Mouse (Mus musculus) limb, embryonic 14.5 days (tissue): ENCODE results near the gene Erbb4. TPM values are rescaled to one million over a fixed set of nuclear protein-coding genes. Genes with fewer than 3 reads are reported as not detected.

Experiments
- ATAC-seq: fragments of 200-750 bp; cut with Nextera tagmentation; 2 replicates; pipeline ENCODE4 v1.8.0; 2017; ENCODE audit warnings: low read depth, moderate number of reproducible peaks, moderate TSS enrichment; ENCODE audit not compliant: low FRiP score
- DNase-seq: peaks from one replicate; pipeline ENCODE4 v3.0.0-alpha.2; 2015; ENCODE audit warnings: low spot score
- H3K27ac ChIP-seq: fragments of 300-500 bp; sonication (generic); replicated peaks from 2 replicates; pipeline ENCODE4 v1.5.1; 2014; ENCODE audit warnings: low read depth, mild to moderate bottlenecking, low read length, moderate library complexity, mixed read lengths
- H3K27me3 ChIP-seq: fragments of 300-500 bp; sonication (generic); 2 replicates; pipeline ENCODE4 v1.6.1; 2014; ENCODE audit warnings: low read length, mixed read lengths; ENCODE audit not compliant: control insufficient read depth, insufficient read depth
- H3K36me3 ChIP-seq: fragments of 300-500 bp; sonication (generic); 2 replicates; pipeline ENCODE4 v1.6.1; 2014; ENCODE audit warnings: mild to moderate bottlenecking, low read length, moderate library complexity, mixed read lengths; ENCODE audit not compliant: control insufficient read depth, insufficient read depth
- H3K4me1 ChIP-seq: fragments of 300-500 bp; sonication (generic); 2 replicates; pipeline ENCODE4 v1.6.1; 2014; ENCODE audit warnings: antibody characterized with exemption, low read length, mixed read lengths; ENCODE audit not compliant: control insufficient read depth, insufficient read depth
- H3K4me2 ChIP-seq: fragments of 300-500 bp; sonication (generic); replicated peaks from 2 replicates; pipeline ENCODE4 v1.6.1; 2014; ENCODE audit warnings: low read depth, mild to moderate bottlenecking, low read length, moderate library complexity; ENCODE audit not compliant: severe bottlenecking
- H3K4me3 ChIP-seq: fragments of 300-500 bp; sonication (generic); replicated peaks from 2 replicates; pipeline ENCODE4 v1.5.1; 2014; ENCODE audit warnings: low read length
- H3K9ac ChIP-seq: fragments of 300-500 bp; sonication (generic); 2 replicates; pipeline ENCODE4 v1.6.1; 2014; ENCODE audit warnings: mild to moderate bottlenecking, low read depth, low read length, moderate library complexity; ENCODE audit not compliant: severe bottlenecking
- H3K9me3 ChIP-seq: fragments of 300-500 bp; sonication (generic); 2 replicates; pipeline ENCODE4 v1.6.1; 2016; ENCODE audit warnings: low read length; ENCODE audit not compliant: control insufficient read depth
- POLR2A ChIP-seq: fragments of 200-500 bp; IDR thresholded peaks from 2 replicates; pipeline ENCODE4 v1.8.0; 2012; ENCODE audit warnings: inconsistent platforms, mild to moderate bottlenecking, moderate library complexity, borderline replicate concordance; ENCODE audit not compliant: insufficient read depth, insufficient read length; ENCODE audit errors: extremely low read depth
- WGBS: fragments of 180-500 bp; shearing (Covaris S2); extraction: QIAGEN DNeasy Blood & Tissue Kit; methylation state at CpG from one replicate; pipeline ENCODE4 v1.1.7; 2014; 5-methylcytosine and 5-hydroxymethylcytosine counted together
- polyA plus RNA-seq, 2 experiments: library from polyadenylated mRNA; depleted of rRNA in 1 of 2; stranded (reverse) in 1 of 2; unstranded in 1 of 2; fragments of >200 nt; fragmentation: Nextera tagmentation in 1 of 2; extraction: Ambion mirVana in 1 of 2; gene quantifications; 2 replicates each; pipeline versions ENCODE4 v1.2.1 to v1.2.3; 2012 to 2014

Gene Erbb4
- polyA plus RNA-seq, 2 experiments, result 0.68 to 2.0 TPM

DNA sequence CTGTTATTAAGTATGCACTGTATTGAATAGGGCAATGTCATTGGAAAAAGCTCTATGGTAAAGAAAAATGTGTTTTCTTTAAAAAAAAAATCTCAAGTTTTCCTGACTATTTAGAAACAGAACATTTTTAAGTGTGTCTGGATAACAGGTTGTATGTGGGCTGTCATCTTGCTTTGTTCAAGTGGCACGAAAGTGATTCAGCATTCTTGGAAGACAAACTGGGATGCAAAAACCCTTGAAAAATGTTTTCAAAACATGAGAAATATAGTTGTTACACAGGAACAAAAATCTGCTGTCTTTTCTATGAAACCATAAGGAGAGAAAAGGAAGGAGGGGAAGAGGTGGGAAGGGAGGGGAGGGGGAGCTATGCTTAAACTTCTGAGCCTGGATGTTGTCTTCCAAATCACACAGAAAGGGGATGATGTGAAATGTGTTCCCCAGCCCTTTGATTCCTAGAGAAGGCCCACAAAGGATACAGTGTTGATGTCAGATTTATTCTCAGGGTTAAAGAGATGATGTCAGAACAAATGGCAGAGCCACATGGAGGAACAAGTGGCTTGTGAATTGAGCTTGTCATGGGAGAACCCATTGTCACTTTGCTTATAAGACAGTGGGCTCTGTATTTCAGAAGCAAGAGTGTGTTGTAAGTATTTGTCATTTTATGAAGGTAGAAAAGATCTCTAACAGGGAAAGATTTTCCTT is 16.4 kb upstream of the Erbb4 start:
- Histone ChIP-seq H3K27me3 (no peaks in the 10 kb centered on the region), H3K36me3 (no peaks in the 10 kb centered on the region)
- 86% methylated on average over 1 of the region's 1 CpGs for WGBS

GRCm38 (mm10) chr1:69118249-69118938 is 10.5 kb upstream of the Erbb4 start:
- DNase-seq (no peak), ATAC-seq (no peak)
- no peak overlapping the region for H3K27ac ChIP-seq
- H3K4me2 ChIP-seq, result no peak overlapping the region
- no peak for TF ChIP-seq POLR2A
- no peaks in the 10 kb centered on the region for H3K4me1 ChIP-seq
- 76% methylated on average over 4 of the region's 4 CpGs for WGBS
- H3K9ac ChIP-seq, result no peak overlapping the region
- H3K9me3 ChIP-seq, result no peaks in the 10 kb centered on the region
- no peaks in the 10 kb centered on the region for H3K36me3 ChIP-seq
- no peak overlapping the region for H3K4me3 ChIP-seq
- no peaks in the 10 kb centered on the region for H3K27me3 ChIP-seq

More for the DNA sequence above, 16.4 kb upstream of the Erbb4 start:
- H3K4me1 ChIP-seq, result no peaks in the 10 kb centered on the region
- H3K4me2 ChIP-seq, result no peak overlapping the region
- ATAC-seq, result no peak
- no peak overlapping the region for H3K27ac ChIP-seq
- no peak overlapping the region for H3K4me3 ChIP-seq
- no peaks in the 10 kb centered on the region for H3K9me3 ChIP-seq
- no peak overlapping the region for H3K9ac ChIP-seq
- no peak for TF ChIP-seq POLR2A
- no peak for DNase-seq

DNA sequence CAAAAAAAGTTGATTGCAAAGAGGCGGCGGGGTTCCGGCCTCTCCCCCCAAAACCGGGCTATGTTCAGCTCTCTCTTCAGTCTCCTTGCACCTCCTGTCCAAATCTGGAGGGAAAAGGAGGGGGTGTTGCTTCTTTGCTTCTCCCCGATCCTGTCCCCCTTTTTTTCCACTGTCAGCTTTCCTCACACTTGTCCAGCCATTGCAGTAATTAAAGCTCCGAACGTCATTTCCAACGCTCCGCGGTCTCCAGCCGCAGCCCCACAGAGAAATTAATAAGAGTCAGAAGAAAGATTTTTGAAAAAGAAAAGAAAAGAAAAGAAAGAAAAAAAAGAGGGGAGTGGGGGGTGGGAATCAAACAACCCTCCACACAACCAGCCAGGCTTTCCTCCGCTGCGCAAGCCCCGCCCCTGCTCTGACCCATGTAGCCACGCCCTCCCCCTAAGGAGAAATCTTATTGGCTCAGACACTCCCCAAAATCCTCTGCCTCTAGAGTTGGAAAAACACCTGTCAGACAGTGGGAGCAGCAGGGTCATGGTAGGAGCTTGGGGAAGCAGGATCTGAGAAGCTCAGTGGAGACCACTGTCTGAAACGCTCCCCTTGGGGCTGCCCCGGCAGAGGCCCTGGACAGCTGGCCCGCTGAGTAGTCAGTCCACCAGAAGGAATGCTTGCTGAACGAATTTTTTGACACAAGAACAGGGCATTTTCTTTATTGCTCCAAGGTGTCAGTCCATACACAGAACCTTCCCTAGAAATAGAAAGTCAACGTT is 483 bp upstream of the Erbb4 start:
- Histone ChIP-seq H3K36me3 (no peaks in the 10 kb centered on the region), H3K9ac (peak overlapping the region; percentile 56), H3K4me3 (peak overlapping the region; percentile 64), H3K27ac (no peak overlapping the region), H3K9me3 (no peaks in the 10 kb centered on the region), H3K4me1 (peaks cover 13% of the 10 kb centered on the region), H3K4me2 (peak overlapping the region; percentile 98), H3K27me3 (peaks cover 55% of the 10 kb centered on the region)
- peak; percentile 54 for DNase-seq
- ATAC-seq, result 0 out of 2 replicates have a peak, but pooled peaks have one; percentile 44
- no peak for TF ChIP-seq POLR2A
- 2% methylated on average over 20 of the region's 20 CpGs for WGBS

DNA sequence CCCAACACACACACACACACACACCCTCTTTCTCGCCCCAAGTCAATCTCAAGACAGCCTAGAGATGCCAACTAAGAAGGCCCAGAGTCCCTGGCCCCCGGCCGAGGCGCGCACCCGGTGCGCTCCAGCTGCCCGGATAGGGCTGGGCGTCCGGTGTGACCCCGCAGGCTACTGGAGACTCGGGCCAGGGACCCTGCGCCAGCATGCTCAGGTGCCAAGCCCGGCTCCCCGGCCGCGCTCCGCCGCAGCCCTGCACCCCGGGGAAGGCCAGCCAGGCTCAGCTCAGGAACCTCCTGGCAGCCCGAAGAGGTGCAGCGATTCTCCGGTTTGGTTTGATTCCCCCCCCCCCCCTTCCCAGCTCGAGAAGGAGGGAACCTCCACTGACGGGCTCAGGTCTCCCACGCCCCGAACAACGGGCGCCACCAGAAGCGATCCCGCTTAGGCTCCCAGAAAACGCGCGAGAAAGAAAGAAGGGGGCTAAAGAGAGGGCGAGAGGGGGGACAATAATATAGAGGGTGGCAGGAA is 860 bp downstream of the Erbb4 start:
- ATAC-seq, result 0 out of 2 replicates have a peak, but pooled peaks have one; percentile 35
- under 1% methylated on average over 35 of the region's 35 CpGs for WGBS
- Histone ChIP-seq H3K27ac (no peak overlapping the region), H3K4me3 (peak overlapping the region; percentile 64), H3K36me3 (no peaks in the 10 kb centered on the region), H3K4me2 (peak overlapping the region; percentile 98), H3K27me3 (peaks cover 58% of the 10 kb centered on the region), H3K9me3 (no peaks in the 10 kb centered on the region), H3K4me1 (peaks cover 13% of the 10 kb centered on the region), H3K9ac (peak overlapping the region; percentile 56)
- no peak for DNase-seq
- TF ChIP-seq POLR2A, result no peak

DNA sequence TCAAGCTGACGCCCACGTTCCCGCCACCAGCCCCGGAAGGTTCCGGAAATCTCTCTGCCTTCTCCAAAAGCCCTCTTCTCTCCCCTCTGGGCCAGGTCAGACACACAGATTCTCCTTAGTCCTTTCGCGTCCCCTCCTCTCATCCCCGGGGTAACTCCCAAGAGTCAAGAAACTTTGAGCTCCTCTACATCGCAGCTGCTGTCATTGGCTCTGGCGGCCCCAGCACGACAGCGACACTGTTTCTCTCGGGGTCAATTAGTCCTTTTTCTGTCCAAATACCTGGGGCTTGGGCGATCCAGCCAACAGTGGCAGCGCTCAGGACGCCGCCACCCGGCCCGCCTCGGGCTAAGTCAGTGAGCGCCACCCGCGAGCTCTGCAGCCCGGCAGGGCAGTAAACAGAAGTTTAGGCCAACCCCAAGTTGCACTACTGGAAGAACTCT is 1.5 kb downstream of the Erbb4 start:
- peaks cover 58% of the 10 kb centered on the region for H3K27me3 ChIP-seq
- no peak for TF ChIP-seq POLR2A

More for the DNA sequence above, 1.5 kb downstream of the Erbb4 start:
- Histone ChIP-seq H3K4me3 (peak overlapping the region; percentile 64), H3K9ac (peak overlapping the region; percentile 56), H3K4me1 (peaks cover 13% of the 10 kb centered on the region), H3K36me3 (no peaks in the 10 kb centered on the region), H3K4me2 (peak overlapping the region; percentile 98), H3K9me3 (no peaks in the 10 kb centered on the region), H3K27ac (no peak overlapping the region)
- peak; percentile 32; the same call in 1 of the 2 replicates for ATAC-seq
- peak; percentile 9 for DNase-seq
- 0% methylated on average over 24 of the region's 24 CpGs for WGBS
